In genomic region chr9:75563622-75564021, GRCm38 (mm10) we compare ENCODE assay signal across 27 mouse cellular contexts. TPM values are rescaled to one million over a fixed set of nuclear protein-coding genes. Genes with fewer than 3 reads are reported as not detected.
DNase-seq lines count a peak whose midpoint lies in the region; ATAC-seq and TF ChIP-seq lines count a peak whose summit lies in the region.
"Had no signal": no experiment of that assay in that cellular context is flagged by ENCODE, and none has a peak within 500 bp of the region (broad histone marks: within the 10 kb centered on the region; RNA-seq: fewer than 3 reads in every experiment).

No protein-coding gene starts in this region.

- peak; percentile 59 for ATAC-seq in liver, embryonic 13.5 days (ENCODE audit: low read depth)
- peak; percentile 71 for ATAC-seq in megakaryocyte-erythroid progenitor cell, adult 5-6 weeks (replicated peaks; ENCODE audit: low FRiP score, low TSS enrichment, poor library complexity, severe bottlenecking)
- ATAC-seq: forebrain, embryonic 13.5 days; lung, postnatal 0 days; midbrain, embryonic 15.5 days; Patski had no signal

- peaks cover 0 to 11% of the 10 kb centered on the region in 2 experiments; a peak in 2 of 4 replicates for H3K4me1 ChIP-seq in MEL (ENCODE audit: control insufficient read depth in 1 of 2, insufficient read depth in 2 of 2, low read length in 2 of 2)
- peaks cover 28% of the 10 kb centered on the region for H3K4me1 ChIP-seq in liver, embryonic 13.5 days (replicated peaks)
- peaks cover 6% of the 10 kb centered on the region for H3K4me1 ChIP-seq in forebrain, embryonic 10.5 days
- H3K4me1 ChIP-seq: hindbrain, embryonic 12.5 days had no signal

- H3K36me3 ChIP-seq in MEL (ENCODE audit: control insufficient read depth in 1 of 2, insufficient read depth in 2 of 2, low read length in 2 of 2) = peaks cover 0 to 13% of the 10 kb centered on the region in 2 experiments; a peak in 2 of 4 replicates
- no peaks in the 10 kb centered on the region for H3K36me3 ChIP-seq in liver, embryonic 13.5 days
- H3K36me3 ChIP-seq in forebrain, embryonic 10.5 days (replicated peaks) = no peaks in the 10 kb centered on the region
- H3K36me3 ChIP-seq: embryonic facial prominence, embryonic 10.5 days; heart, embryonic 13.5 days; hindbrain, embryonic 12.5 days; limb, embryonic 10.5 days; midbrain, embryonic 15.5 days; neural tube, embryonic 12.5 days had no signal

- no peaks in the 10 kb centered on the region for H3K9me3 ChIP-seq in MEL (replicated peaks; ENCODE audit: insufficient read depth, low read length)
- H3K9me3 ChIP-seq in liver, embryonic 13.5 days (replicated peaks) = no peaks in the 10 kb centered on the region
- H3K9me3 ChIP-seq in forebrain, embryonic 10.5 days = no peaks in the 10 kb centered on the region
- H3K9me3 ChIP-seq: embryonic facial prominence, embryonic 10.5 days; forebrain, embryonic 13.5 days; heart, embryonic 13.5 days; hindbrain, embryonic 12.5 days; limb, embryonic 10.5 days; midbrain, embryonic 15.5 days; neural tube, embryonic 12.5 days had no signal

- no peaks in the 10 kb centered on the region; the same call in 1 of the 2 replicates for H3K79me2 ChIP-seq in MEL (ENCODE audit: control insufficient read depth, insufficient read depth, low read length, poor library complexity)

- H3K27ac ChIP-seq in MEL (ENCODE audit: control insufficient read depth, low read depth, low read length) = no peak overlapping the region
- H3K27ac ChIP-seq in liver, embryonic 13.5 days = no peak overlapping the region
- no peak overlapping the region for H3K27ac ChIP-seq in left cerebral cortex, adult 2 months
- no peak overlapping the region for H3K27ac ChIP-seq in forebrain, embryonic 10.5 days
- H3K27ac ChIP-seq: embryonic facial prominence, embryonic 10.5 days; forebrain, embryonic 13.5 days; heart, embryonic 13.5 days; hindbrain, embryonic 12.5 days; kidney, postnatal 0 days; limb, embryonic 10.5 days; midbrain, embryonic 15.5 days; neural tube, embryonic 12.5 days had no signal

- TF ChIP-seq POLR2A in MEL (IDR thresholded peaks at IDR 0.05; ENCODE audit: control insufficient read depth in 1 of 2, insufficient read depth in 1 of 2, low read depth in 1 of 2, low read length in 2 of 2, poor library complexity in 1 of 2) = no peak

- 25% methylated on average over 6 of the region's 6 CpGs for WGBS in liver, embryonic 13.5 days (ENCODE audit: insufficient replicate concordance)
- 93% methylated on average over 6 of the region's 6 CpGs for WGBS in forebrain, embryonic 10.5 days

- H3K27me3 ChIP-seq in MEL (ENCODE audit: control insufficient read depth in 1 of 2, insufficient read depth in 2 of 2, low read length in 2 of 2) = no peaks in the 10 kb centered on the region
- H3K27me3 ChIP-seq in liver, embryonic 13.5 days = 0 out of 2 replicates have a peak, but pooled peaks cover 6% of the 10 kb centered on the region
- H3K27me3 ChIP-seq in forebrain, embryonic 10.5 days (ENCODE audit: poor library complexity, severe bottlenecking) = no peaks in the 10 kb centered on the region
- H3K27me3 ChIP-seq: forebrain, embryonic 13.5 days; heart, embryonic 13.5 days; hindbrain, embryonic 12.5 days; midbrain, embryonic 15.5 days; neural tube, embryonic 12.5 days; Patski had no signal

- intact Hi-C loops in left cerebral cortex, adult 2 months (cut with DNase I) = no loop called here

- peak overlapping the region; percentile 38 for H3K4me2 ChIP-seq in liver, embryonic 13.5 days
- H3K4me2 ChIP-seq: forebrain, embryonic 13.5 days; heart, embryonic 13.5 days; hindbrain, embryonic 12.5 days; midbrain, embryonic 15.5 days; neural tube, embryonic 12.5 days had no signal

- H3K9ac ChIP-seq in MEL (ENCODE audit: control insufficient read depth, low read depth, low read length, poor library complexity, severe bottlenecking) = no peak overlapping the region
- no peak overlapping the region for H3K9ac ChIP-seq in liver, embryonic 13.5 days
- H3K9ac ChIP-seq: forebrain, embryonic 13.5 days; heart, embryonic 13.5 days; hindbrain, embryonic 12.5 days; midbrain, embryonic 15.5 days; neural tube, embryonic 12.5 days had no signal

- TF ChIP-seq EP300 in MEL (IDR thresholded peaks at IDR 0.05; ENCODE audit: low read depth in 1 of 2, low read length in 2 of 2) = peak; percentile 84 to 86

- TF ChIP-seq CTCF in MEL (IDR thresholded peaks at IDR 0.05 in 2 of 3, conservative IDR thresholded peaks at IDR 0.05 in 1 of 3; ENCODE audit: control insufficient read depth in 1 of 3, insufficient read depth in 1 of 3, low read depth in 2 of 3, low read length in 3 of 3, poor library complexity in 1 of 3, severe bottlenecking in 1 of 3) = no peak
- TF ChIP-seq CTCF in left cerebral cortex, adult 2 months (IDR thresholded peaks at IDR 0.05) = no peak

- TF ChIP-seq RAD21 in MEL (IDR thresholded peaks at IDR 0.05; ENCODE audit: low read depth, low read length) = no peak

- H3K4me3 ChIP-seq in MEL (ENCODE audit: control insufficient read depth in 1 of 2, insufficient read depth in 1 of 2, low read depth in 2 of 2, low read length in 2 of 2) = peak overlapping the region in 1 of 2 experiments; percentile 10; a peak in 1 of 4 replicates
- no peak overlapping the region for H3K4me3 ChIP-seq in liver, embryonic 13.5 days (replicated peaks)
- H3K4me3 ChIP-seq in left cerebral cortex, adult 2 months = no peak overlapping the region
- H3K4me3 ChIP-seq in forebrain, embryonic 10.5 days = no peak overlapping the region
- H3K4me3 ChIP-seq: embryonic facial prominence, embryonic 10.5 days; forebrain, embryonic 13.5 days; heart, embryonic 13.5 days; hindbrain, embryonic 12.5 days; limb, embryonic 10.5 days; midbrain, embryonic 15.5 days; neural tube, embryonic 12.5 days had no signal

- DNase-seq in MEL (ENCODE audit: low read depth, low spot score) = peak; percentile 72
- peak; percentile 54 for DNase-seq in c-Kit-positive CD71-positive TER-119-negative erythroid progenitor cells, embryonic 14.5 days (ENCODE audit: low read depth)
- DNase-seq in liver, embryonic 13.5 days = peak; percentile 60
- DNase-seq in left cerebral cortex, adult 2 months (ENCODE audit: extremely low spot score in 1 of 2, low spot score in 2 of 2) = no peak
- no peak for DNase-seq in forebrain, embryonic 10.5 days (ENCODE audit: extremely low spot score, low spot score)
- no peak for DNase-seq in layer of hippocampus, adult 18-20 months (ENCODE audit: low spot score in 2 of 2)
- DNase-seq: adrenal gland, postnatal 36 days; cerebellum, adult 11-12 months; gastrocnemius, postnatal 10 days; heart, postnatal 14 days; kidney, adult 2 months; right cerebral cortex, postnatal 14 days; spleen, adult 18-20 months; thymus, postnatal 14 days had no signal

TF ChIP-seq in MEL, 35 proteins besides CTCF, POLR2A, EP300 and RAD21 (continues in another document):
- TF ChIP-seq SIN3A (IDR thresholded peaks at IDR 0.05; ENCODE audit: low read length) = peak; percentile 45; the same call in 1 of the 2 replicates
- TF ChIP-seq GATA1 (IDR thresholded peaks at IDR 0.05; ENCODE audit: low read depth, low read length) = peak; percentile 87
- no peak for TF ChIP-seq MXI1 (IDR thresholded peaks at IDR 0.05; ENCODE audit: low read depth, low read length)
- no peak for TF ChIP-seq MAX (IDR thresholded peaks at IDR 0.05; ENCODE audit: low read length)
- TF ChIP-seq ZMIZ1 (IDR thresholded peaks at IDR 0.05; ENCODE audit: low read depth, low read length) = no peak
- TF ChIP-seq POLR2AphosphoS2 (IDR thresholded peaks at IDR 0.05; ENCODE audit: low read length) = no peak
- TF ChIP-seq MYC (IDR thresholded peaks at IDR 0.05; ENCODE audit: low read depth, low read length) = no peak
- no peak for TF ChIP-seq UBTF (IDR thresholded peaks at IDR 0.05; ENCODE audit: borderline replicate concordance, insufficient read depth, low read depth, low read length)
- TF ChIP-seq MEF2A (IDR thresholded peaks at IDR 0.05; ENCODE audit: extremely low read depth, insufficient replicate concordance, low read depth, low read length, poor library complexity, severe bottlenecking) = no peak
- peak; percentile 84 for TF ChIP-seq TAL1 (IDR thresholded peaks at IDR 0.05; ENCODE audit: low read length)
- TF ChIP-seq RCOR1 (IDR thresholded peaks at IDR 0.05; ENCODE audit: low read depth, low read length) = 0 out of 2 replicates have a peak, but pooled peaks have one; percentile 38
- 0 out of 2 replicates have a peak, but pooled peaks have one; percentile 8 for TF ChIP-seq BHLHE40 (IDR thresholded peaks at IDR 0.05; ENCODE audit: borderline replicate concordance, low read depth, low read length)
- peak; percentile 75 for TF ChIP-seq ZNF384 (IDR thresholded peaks at IDR 0.05; ENCODE audit: low read depth, low read length)
- peak; percentile 71 for TF ChIP-seq TCF12 (IDR thresholded peaks at IDR 0.05; ENCODE audit: low read depth, low read length)
- TF ChIP-seq ZKSCAN1 (IDR thresholded peaks at IDR 0.05; ENCODE audit: low read depth, low read length) = no peak
- peak; percentile 69; the same call in 1 of the 2 replicates for TF ChIP-seq ETS1 (IDR thresholded peaks at IDR 0.05; ENCODE audit: low read depth, low read length)
- TF ChIP-seq KAT2A (conservative IDR thresholded peaks at IDR 0.05; ENCODE audit: low read depth, low read length) = no peak

RNA-seq across cellular contexts. Expression of gene Tmod3, which starts 4.2 kb away (rescaled TPM):
- 29.9 and 34.2 TPM in 2 replicates for total RNA-seq in MEL (2012; rRNA removed)
- polyA plus RNA-seq in MEL (2012; ENCODE audit: insufficient read depth in 1 of 2, insufficient read length in 2 of 2, low read depth in 1 of 2, low replicate concordance in 2 of 2, missing spikeins in 1 of 2) = 10 to 100 TPM in 1 of 2 experiments, not detected in 1; 46.4 TPM
- 28.9 and 38.5 TPM in 2 replicates for polyA plus RNA-seq in liver, embryonic 13.5 days (2015; fragmentation: Nextera tagmentation; extraction: Ambion mirVana)
- 26.5 and 30.0 TPM in 2 replicates for total RNA-seq in megakaryocyte-erythroid progenitor cell, adult 5-6 weeks (2014; fragmentation: Nextera tagmentation)
- total RNA-seq in megakaryocyte-erythroid progenitor cell, adult 5-6 weeks (2017) = 45.0 and 65.9 TPM in 2 replicates
- total RNA-seq in left cerebral cortex, adult 2 months (2021) = 10 to 100 TPM; 43.6 to 62.5 TPM
- polyA plus RNA-seq in forebrain, embryonic 10.5 days (2016; fragmentation: Nextera tagmentation; extraction: Ambion mirVana) = 85.5 and 89.7 TPM in 2 replicates
- total RNA-seq in layer of hippocampus, adult 18-20 months (2021) = 10 to 100 TPM; 39.9 to 41.2 TPM

RNA-seq across cellular contexts. Expression of gene Tmod2, which starts 47.5 kb away (rescaled TPM):
- total RNA-seq in MEL (2012; rRNA removed) = not detected in 2 replicates
- not detected for polyA plus RNA-seq in MEL (2012; ENCODE audit: insufficient read depth in 1 of 2, insufficient read length in 2 of 2, low read depth in 1 of 2, low replicate concordance in 2 of 2, missing spikeins in 1 of 2)
- polyA plus RNA-seq in liver, embryonic 13.5 days (2015; fragmentation: Nextera tagmentation; extraction: Ambion mirVana) = 0.59 and 0.62 TPM in 2 replicates
- total RNA-seq in megakaryocyte-erythroid progenitor cell, adult 5-6 weeks (2014; fragmentation: Nextera tagmentation) = 0.17 TPM in 1 of 2 replicates, not detected in the other
- not detected in 2 replicates for total RNA-seq in megakaryocyte-erythroid progenitor cell, adult 5-6 weeks (2017)
- total RNA-seq in left cerebral cortex, adult 2 months (2021) = 100 to 1,000 TPM; 354 to 358 TPM
- polyA plus RNA-seq in forebrain, embryonic 10.5 days (2016; fragmentation: Nextera tagmentation; extraction: Ambion mirVana) = 39.9 and 41.1 TPM in 2 replicates
- 100 to 1,000 TPM; 382 to 386 TPM for total RNA-seq in layer of hippocampus, adult 18-20 months (2021)
- total RNA-seq: granulocyte monocyte progenitor cell, adult 5-6 weeks had no signal
- polyA plus RNA-seq: liver, adult 2 months had no signal

Comparison
In these comparisons a context has a peak if more than half of its experiments do, and no peak if none do; other contexts are left out.
1. DNase-seq: peak in MEL (single experiment), c-Kit-positive CD71-positive TER-119-negative erythroid progenitor cells, embryonic 14.5 days (single experiment) and liver, embryonic 13.5 days (single experiment); none in left cerebral cortex, adult 2 months (0 of 2), forebrain, embryonic 10.5 days (single experiment) and layer of hippocampus, adult 18-20 months (0 of 2).
2. RNA of gene Tmod2, which starts 47.5 kb away (total RNA-seq): 382 to 386 TPM in layer of hippocampus, adult 18-20 months and 354 to 358 TPM in left cerebral cortex, adult 2 months; not detected in MEL and 0.17 TPM in megakaryocyte-erythroid progenitor cell, adult 5-6 weeks; every median in the first group is over 100 times any median in the second.